Mouse (Mus musculus): ENCODE data around the gene Fcho1. TPM values are rescaled to one million over a fixed set of nuclear protein-coding genes. Genes with fewer than 3 reads are reported as not detected.
"Not testable (repeated sequence)": the region's sequence is repeated elsewhere in the genome, so short reads cannot be mapped to it uniquely, and the experiment has no call there.

Fcho1 gene
- polyA plus RNA-seq, 1 experiment from 2014 or later: 70.9 TPM

GRCm38 (mm10) chr8:71715531-71715930 is 10.0 kb downstream of the Fcho1 start:
- Histone ChIP-seq H3K27me3 (no peaks in the 10 kb centered on the region), H3K4me1 (peaks cover 25% of the 10 kb centered on the region), H3K9ac (replicated peaks) (no peak overlapping the region), H3K9me3 (no peaks in the 10 kb centered on the region), H3K36me3 (peaks cover 37% of the 10 kb centered on the region), H3K27ac (replicated peaks) (no peak overlapping the region), H3K4me3 (no peak overlapping the region), H3K4me2 (replicated peaks) (no peak overlapping the region)
- no peak for ATAC-seq (replicated peaks)
- 61% methylated on average over 8 of the region's 8 CpGs for WGBS

- H3K9me3 ChIP-seq: no peaks in the 10 kb centered on the region
- H3K4me3 ChIP-seq: no peak overlapping the region
- no peak for ATAC-seq (replicated peaks)
- peaks cover 5% of the 10 kb centered on the region for H3K4me1 ChIP-seq
- peaks cover 31% of the 10 kb centered on the region for H3K36me3 ChIP-seq
- H3K27me3 ChIP-seq: peaks cover 18% of the 10 kb centered on the region; the same call in 1 of the 2 replicates
- 90% methylated on average over 2 of the region's 2 CpGs for WGBS
- H3K27ac ChIP-seq (replicated peaks): no peak overlapping the region
- H3K9ac ChIP-seq (replicated peaks): no peak overlapping the region
- H3K4me2 ChIP-seq (replicated peaks): no peak overlapping the region
These were observed 13.9 kb downstream of the Fcho1 start for GRCm38 (mm10) chr8:71711574-71711973.

- WGBS: 21% methylated on average over 25 of the region's 25 CpGs
- Histone ChIP-seq H3K27ac (replicated peaks) (no peak overlapping the region), H3K9me3 (no peaks in the 10 kb centered on the region), H3K9ac (replicated peaks) (no peak overlapping the region), H3K4me3 (peak overlapping the region; percentile 6; the same call in 1 of the 2 replicates), H3K27me3 (peaks cover 22% of the 10 kb centered on the region; the same call in 1 of the 2 replicates), H3K4me2 (replicated peaks) (peak overlapping the region; percentile 26), H3K4me1 (peaks cover 5% of the 10 kb centered on the region), H3K36me3 (peaks cover 21% of the 10 kb centered on the region)
- peak; percentile 74 for ATAC-seq (replicated peaks)
These were observed 15.6 kb downstream of the Fcho1 start for GRCm38 (mm10) chr8:71709800-71710446.

GRCm38 (mm10) chr8:71709134-71709799 is 16.2 kb downstream of the Fcho1 start:
- Histone ChIP-seq H3K27me3 (peaks cover 24% of the 10 kb centered on the region; the same call in 1 of the 2 replicates), H3K36me3 (peaks cover 18% of the 10 kb centered on the region), H3K27ac (replicated peaks) (no peak overlapping the region), H3K9me3 (no peaks in the 10 kb centered on the region), H3K4me2 (replicated peaks) (peak overlapping the region; percentile 26; the same call in 1 of the 2 replicates), H3K4me3 (no peak overlapping the region), H3K4me1 (peaks cover 5% of the 10 kb centered on the region), H3K9ac (replicated peaks) (no peak overlapping the region)
- ATAC-seq (replicated peaks): no peak
- 39% methylated on average over 25 of the region's 25 CpGs for WGBS

- Histone ChIP-seq H3K4me1 (peaks cover 5% of the 10 kb centered on the region), H3K4me2 (replicated peaks) (no peak overlapping the region), H3K27me3 (peaks cover 31% of the 10 kb centered on the region), H3K9me3 (no peaks in the 10 kb centered on the region), H3K27ac (replicated peaks) (no peak overlapping the region), H3K36me3 (peaks cover 14% of the 10 kb centered on the region), H3K4me3 (no peak overlapping the region), H3K9ac (replicated peaks) (no peak overlapping the region)
- WGBS: 38% methylated on average over 8 of the region's 8 CpGs
- ATAC-seq (replicated peaks): no peak
These were observed 17.6 kb downstream of the Fcho1 start for GRCm38 (mm10) chr8:71707874-71708273.

- not testable (repeated sequence) for H3K9me3 ChIP-seq; H3K36me3 ChIP-seq; H3K27ac ChIP-seq (replicated peaks); H3K4me1 ChIP-seq; H3K4me2 ChIP-seq (replicated peaks); H3K9ac ChIP-seq (replicated peaks); ATAC-seq (replicated peaks); H3K4me3 ChIP-seq
- H3K27me3 ChIP-seq: peaks cover 64% of the 10 kb centered on the region
These were observed 22.1 kb downstream of the Fcho1 start for GRCm38 (mm10) chr8:71703400-71703799.

GRCm38 (mm10) chr8:71702923-71703322 is 22.6 kb downstream of the Fcho1 start:
- 0 out of 2 replicates have a peak, but pooled peaks cover 5% of the 10 kb centered on the region for H3K4me1 ChIP-seq
- 80% methylated on average over 3 of the region's 3 CpGs for WGBS
- H3K36me3 ChIP-seq: no peaks in the 10 kb centered on the region
- no peak overlapping the region for H3K4me3 ChIP-seq
- no peak overlapping the region for H3K4me2 ChIP-seq (replicated peaks)
- ATAC-seq (replicated peaks): no peak
- H3K9me3 ChIP-seq: no peaks in the 10 kb centered on the region
- H3K27me3 ChIP-seq: peaks cover 67% of the 10 kb centered on the region
- H3K9ac ChIP-seq (replicated peaks): no peak overlapping the region
- H3K27ac ChIP-seq (replicated peaks): no peak overlapping the region

GRCm38 (mm10) chr8:71702087-71702432 is 23.5 kb downstream of the Fcho1 start:
- WGBS: 29% methylated on average over 4 of the region's 4 CpGs

GRCm38 (mm10) chr8:71701414-71702086 is 24.0 kb downstream of the Fcho1 start, which contains the start of gene B3gnt3:
B3gnt3 (minus strand) TSS chr8:71701789.
- WGBS: 20% methylated on average over 33 of the region's 34 CpGs
- Histone ChIP-seq H3K27me3 (peaks cover 60% of the 10 kb centered on the region), H3K9me3 (no peaks in the 10 kb centered on the region), H3K4me3 (no peak within 1 kb of the TSS), H3K4me2 (replicated peaks) (no peak within 1 kb of the TSS), H3K4me1 (0 out of 2 replicates have a peak, but pooled peaks cover 5% of the 10 kb centered on the region), H3K36me3 (no peaks in the 10 kb centered on the region), H3K27ac (replicated peaks) (no peak within 1 kb of the TSS), H3K9ac (replicated peaks) (0 out of 2 replicates have a peak within 1 kb of the TSS, but pooled peaks have one; percentile 7)
- no peak for ATAC-seq (replicated peaks)

More at GRCm38 (mm10) chr8:71702087-71702432, 23.5 kb downstream of the Fcho1 start:
- no peaks in the 10 kb centered on the region for H3K36me3 ChIP-seq
- no peak overlapping the region for H3K27ac ChIP-seq (replicated peaks)
- H3K9ac ChIP-seq (replicated peaks): no peak overlapping the region
- H3K27me3 ChIP-seq: peaks cover 59% of the 10 kb centered on the region
- H3K4me2 ChIP-seq (replicated peaks): no peak overlapping the region
- H3K9me3 ChIP-seq: no peaks in the 10 kb centered on the region
- no peak overlapping the region for H3K4me3 ChIP-seq
- H3K4me1 ChIP-seq: 0 out of 2 replicates have a peak, but pooled peaks cover 5% of the 10 kb centered on the region
- ATAC-seq (replicated peaks): no peak

GRCm38 (mm10) chr8:71700493-71701269 is 24.8 kb downstream of the Fcho1 start:
- Histone ChIP-seq H3K36me3 (no peaks in the 10 kb centered on the region), H3K27ac (replicated peaks) (no peak overlapping the region), H3K9ac (replicated peaks) (0 out of 2 replicates have a peak overlapping the region, but pooled peaks have one; percentile 7), H3K27me3 (peaks cover 63% of the 10 kb centered on the region), H3K4me1 (0 out of 2 replicates have a peak, but pooled peaks cover 5% of the 10 kb centered on the region), H3K4me2 (replicated peaks) (no peak overlapping the region), H3K4me3 (no peak overlapping the region), H3K9me3 (no peaks in the 10 kb centered on the region)
- WGBS: 13% methylated on average over 29 of the region's 29 CpGs
- no peak for ATAC-seq (replicated peaks)

GRCm38 (mm10) chr8:71695456-71695855 is 30.1 kb downstream of the Fcho1 start:
- H3K36me3 ChIP-seq; H3K4me2 ChIP-seq (replicated peaks); H3K9me3 ChIP-seq; H3K9ac ChIP-seq (replicated peaks); H3K4me3 ChIP-seq; ATAC-seq (replicated peaks); H3K27ac ChIP-seq (replicated peaks): not testable (repeated sequence)
- WGBS: 70% methylated on average over 12 of the region's 12 CpGs
- H3K27me3 ChIP-seq: peaks cover 78% of the 10 kb centered on the region
- H3K4me1 ChIP-seq: peaks cover 14% of the 10 kb centered on the region

All from forebrain, embryonic 15.5 days (tissue).